Mouse (Mus musculus) embryonic facial prominence, embryonic 14.5 days (tissue): ENCODE data around the gene H2-Oa. TPM values are rescaled to one million over a fixed set of nuclear protein-coding genes. Genes with fewer than 3 reads are reported as not detected.

Experiments used
- ATAC-seq: fragments of 200-750 bp; cut with Nextera tagmentation; 2 replicates; pipeline ENCODE4 v1.8.0; 2017; ENCODE audit warnings: low read depth, moderate number of reproducible peaks, moderate TSS enrichment
- DNase-seq: peaks from one replicate; pipeline ENCODE4 v3.0.0-alpha.2; 2015; ENCODE audit warnings: low spot score
- H3K27ac ChIP-seq: fragments of 300-500 bp; sonication (generic); replicated peaks from 2 replicates; pipeline ENCODE4 v1.5.1; 2014; ENCODE audit warnings: low read depth, mild to moderate bottlenecking, low read length, moderate library complexity
- H3K27me3 ChIP-seq: fragments of 300-500 bp; sonication (generic); replicated peaks from 2 replicates; pipeline ENCODE4 v1.6.1; 2014; ENCODE audit warnings: low read length; ENCODE audit not compliant: control insufficient read depth, insufficient read depth
- H3K36me3 ChIP-seq: fragments of 300-500 bp; sonication (generic); 2 replicates; pipeline ENCODE4 v1.6.1; 2014; ENCODE audit warnings: low read length, mixed read lengths; ENCODE audit not compliant: control insufficient read depth, insufficient read depth
- H3K4me1 ChIP-seq: fragments of 300-500 bp; sonication (generic); 2 replicates; pipeline ENCODE4 v1.6.1; 2014; ENCODE audit warnings: antibody characterized with exemption, low read length; ENCODE audit not compliant: control insufficient read depth, insufficient read depth
- H3K4me2 ChIP-seq: fragments of 300-500 bp; sonication (generic); 2 replicates; pipeline ENCODE4 v1.6.1; 2014; ENCODE audit warnings: low read depth, mild to moderate bottlenecking, low read length, moderate library complexity, mixed read lengths
- H3K4me3 ChIP-seq: fragments of 300-500 bp; sonication (generic); 2 replicates; pipeline ENCODE4 v1.5.1; 2014; ENCODE audit warnings: low read depth, mild to moderate bottlenecking, low read length
- H3K9ac ChIP-seq: fragments of 300-500 bp; sonication (generic); 2 replicates; pipeline ENCODE4 v1.6.1; 2014; ENCODE audit warnings: low read depth, mild to moderate bottlenecking, low read length, moderate library complexity, mixed read lengths
- H3K9me3 ChIP-seq: fragments of 300-500 bp; sonication (generic); 2 replicates; pipeline ENCODE4 v1.6.1; 2016; ENCODE audit warnings: low read length; ENCODE audit not compliant: control insufficient read depth
- WGBS: fragments of 180-500 bp; shearing (Covaris S2); extraction: QIAGEN DNeasy Blood & Tissue Kit; methylation state at CpG from one replicate; pipeline ENCODE4 v1.1.7; 2014; 5-methylcytosine and 5-hydroxymethylcytosine counted together
- polyA plus RNA-seq: library from polyadenylated mRNA; unstranded; fragments of >200 nt; fragmentation: Nextera tagmentation; extraction: Ambion mirVana; gene quantifications from 2 replicates; pipeline ENCODE4 v1.2.1, GENCODE M21; 2014

The H2-Oa gene
- polyA plus RNA-seq, 1 experiment from 2014 or later = 0.36 TPM

- H3K27ac ChIP-seq = no peak overlapping the region
These were observed 25.4 kb downstream of the H2-Oa start for GRCm38 (mm10) chr17:34117421-34118112.

DNA sequence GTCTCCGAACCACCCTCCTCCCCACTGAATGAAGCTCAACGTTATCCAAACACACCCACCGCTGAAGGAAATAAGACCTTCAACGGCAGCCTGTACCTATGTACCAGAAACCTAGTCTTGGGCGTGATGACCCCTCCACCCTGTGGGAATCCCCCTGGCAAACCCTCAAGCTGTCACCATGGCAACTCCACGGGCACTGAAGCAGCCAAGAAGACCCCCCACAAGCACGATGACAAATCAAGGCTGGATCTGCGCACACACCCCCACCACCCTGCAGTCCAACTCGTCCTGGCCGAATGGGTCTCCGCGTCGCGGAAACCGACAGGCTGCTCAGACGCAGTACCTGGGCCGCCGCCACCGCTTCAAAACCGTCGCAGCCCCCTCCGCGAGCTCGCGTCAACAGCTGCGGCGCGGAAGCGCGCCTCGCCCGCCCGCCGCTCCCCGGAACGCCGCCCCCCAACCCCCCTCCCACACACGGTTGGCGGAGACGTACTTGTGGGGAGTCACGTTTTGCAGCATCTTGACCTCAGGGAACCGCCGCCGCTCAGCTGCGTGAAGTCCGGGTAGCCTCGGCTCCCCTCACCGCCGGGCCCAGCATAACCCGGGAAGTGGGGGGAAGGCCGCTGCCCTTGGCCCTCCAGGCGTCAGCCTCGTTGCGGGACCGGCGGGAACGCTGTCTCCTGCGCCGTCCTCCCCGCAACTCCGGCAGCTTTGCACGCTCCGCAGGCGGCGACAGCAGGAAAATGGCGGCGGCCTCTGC, 26.2 kb downstream of the H2-Oa start:
- peaks cover 7% of the 10 kb centered on the region; the same call in 1 of the 2 replicates for H3K4me1 ChIP-seq
- ATAC-seq = no peak
- peak overlapping the region; percentile 85 for H3K9ac ChIP-seq
- DNase-seq = peak; percentile 32
- H3K9me3 ChIP-seq = no peaks in the 10 kb centered on the region
- under 1% methylated on average over 24 of the region's 67 CpGs for WGBS
- H3K4me2 ChIP-seq = peak overlapping the region; percentile 81
- H3K4me3 ChIP-seq = peak overlapping the region; percentile 92
- peak overlapping the region; percentile 83 for H3K27ac ChIP-seq
- H3K36me3 ChIP-seq = peaks cover 59% of the 10 kb centered on the region
- no peaks in the 10 kb centered on the region for H3K27me3 ChIP-seq

More at GRCm38 (mm10) chr17:34117421-34118112, 25.4 kb downstream of the H2-Oa start:
- Histone ChIP-seq H3K4me2 (peak overlapping the region; percentile 81), H3K9me3 (no peaks in the 10 kb centered on the region), H3K4me3 (peak overlapping the region; percentile 92), H3K27me3 (no peaks in the 10 kb centered on the region), H3K9ac (peak overlapping the region; percentile 85), H3K4me1 (peaks cover 7% of the 10 kb centered on the region; the same call in 1 of the 2 replicates), H3K36me3 (peaks cover 66% of the 10 kb centered on the region)
- 2% methylated on average over 4 of the region's 5 CpGs for WGBS
- DNase-seq = peak; percentile 39
- no peak for ATAC-seq

GRCm38 (mm10) chr17:34118873-34119248, 26.7 kb downstream of the H2-Oa start:
- H3K36me3 ChIP-seq = peaks cover 53% of the 10 kb centered on the region
- H3K4me2 ChIP-seq = peak overlapping the region; percentile 81
- H3K27me3 ChIP-seq = no peaks in the 10 kb centered on the region
- peaks cover 12% of the 10 kb centered on the region for H3K4me1 ChIP-seq
- no peaks in the 10 kb centered on the region for H3K9me3 ChIP-seq
- peak overlapping the region; percentile 83 for H3K27ac ChIP-seq
- DNase-seq = no peak
- ATAC-seq = peak; percentile 18; the same call in 1 of the 2 replicates
- peak overlapping the region; percentile 92 for H3K4me3 ChIP-seq
- H3K9ac ChIP-seq = peak overlapping the region; percentile 85
- WGBS = 5% methylated on average over 28 of the region's 38 CpGs

GRCm38 (mm10) chr17:34119249-34120179, 27.4 kb downstream of the H2-Oa start, which contains the start of gene H2-DMa:
Gene H2-DMa, plus strand, starts transcription at chr17:34119541.
- H3K4me2 ChIP-seq = peak within 1 kb of the TSS; percentile 90
- peaks cover 46% of the 10 kb centered on the region for H3K36me3 ChIP-seq
- no peaks in the 10 kb centered on the region for H3K27me3 ChIP-seq
- H3K4me3 ChIP-seq = peak within 1 kb of the TSS; percentile 92
- DNase-seq (peak; percentile 99), ATAC-seq (peak; percentile 77)
- H3K9ac ChIP-seq = peak within 1 kb of the TSS; percentile 98
- peak within 1 kb of the TSS; percentile 99 for H3K27ac ChIP-seq
- no peaks in the 10 kb centered on the region for H3K9me3 ChIP-seq
- peaks cover 15% of the 10 kb centered on the region for H3K4me1 ChIP-seq
- under 1% methylated on average over 66 of the region's 96 CpGs for WGBS

GRCm38 (mm10) chr17:34120180-34120723, 28.1 kb downstream of the H2-Oa start:
- peak; percentile 23 for ATAC-seq
- WGBS = 1% methylated on average over 19 of the region's 42 CpGs
- H3K27ac ChIP-seq = peak overlapping the region; percentile 99

GRCm38 (mm10) chr17:34120814-34121171, 28.7 kb downstream of the H2-Oa start:
- ATAC-seq (peak; percentile 13), DNase-seq (no peak)
- Histone ChIP-seq H3K9ac (peak overlapping the region; percentile 98), H3K4me3 (peak overlapping the region; percentile 92), H3K4me1 (peaks cover 21% of the 10 kb centered on the region), H3K9me3 (no peaks in the 10 kb centered on the region), H3K4me2 (peak overlapping the region; percentile 90), H3K27me3 (no peaks in the 10 kb centered on the region), H3K36me3 (peaks cover 34% of the 10 kb centered on the region), H3K27ac (peak overlapping the region; percentile 99)
- 0% methylated on average over 28 of the region's 31 CpGs for WGBS

More at GRCm38 (mm10) chr17:34120180-34120723, 28.1 kb downstream of the H2-Oa start:
- Histone ChIP-seq H3K36me3 (peaks cover 39% of the 10 kb centered on the region), H3K27me3 (no peaks in the 10 kb centered on the region), H3K4me2 (peak overlapping the region; percentile 90), H3K4me3 (peak overlapping the region; percentile 92), H3K9ac (peak overlapping the region; percentile 98), H3K9me3 (no peaks in the 10 kb centered on the region), H3K4me1 (peaks cover 21% of the 10 kb centered on the region)
- peak; percentile 96 for DNase-seq

GRCm38 (mm10) chr17:34121172-34121878, 29.2 kb downstream of the H2-Oa start:
- no peaks in the 10 kb centered on the region for H3K27me3 ChIP-seq
- peak overlapping the region; percentile 99 for H3K27ac ChIP-seq
- ATAC-seq (peak; percentile 50), DNase-seq (peak; percentile 97)
- 0% methylated on average over 20 of the region's 35 CpGs for WGBS
- no peaks in the 10 kb centered on the region for H3K9me3 ChIP-seq
- peak overlapping the region; percentile 98 for H3K9ac ChIP-seq
- peaks cover 29% of the 10 kb centered on the region for H3K36me3 ChIP-seq
- H3K4me2 ChIP-seq = peak overlapping the region; percentile 90
- H3K4me3 ChIP-seq = peak overlapping the region; percentile 92
- H3K4me1 ChIP-seq = peaks cover 20% of the 10 kb centered on the region
